Mouse (Mus musculus) cerebellum, adult 2 months (tissue): ENCODE results near the gene Ctnnbip1.

Experiments
- CTCF ChIP-seq: fragments of 200-500 bp; IDR thresholded peaks from 2 replicates; pipeline ENCODE4 v1.5.1; 2011; ENCODE audit warnings: low read depth, mild to moderate bottlenecking, control low read depth, low read length, moderate library complexity, borderline replicate concordance; ENCODE audit not compliant: insufficient read depth
- POLR2A ChIP-seq: fragments of 200-500 bp; IDR thresholded peaks from 2 replicates; pipeline ENCODE4 v1.6.1; 2011; ENCODE audit warnings: low read length, control low read depth, borderline replicate concordance; ENCODE audit not compliant: insufficient read depth

DNA sequence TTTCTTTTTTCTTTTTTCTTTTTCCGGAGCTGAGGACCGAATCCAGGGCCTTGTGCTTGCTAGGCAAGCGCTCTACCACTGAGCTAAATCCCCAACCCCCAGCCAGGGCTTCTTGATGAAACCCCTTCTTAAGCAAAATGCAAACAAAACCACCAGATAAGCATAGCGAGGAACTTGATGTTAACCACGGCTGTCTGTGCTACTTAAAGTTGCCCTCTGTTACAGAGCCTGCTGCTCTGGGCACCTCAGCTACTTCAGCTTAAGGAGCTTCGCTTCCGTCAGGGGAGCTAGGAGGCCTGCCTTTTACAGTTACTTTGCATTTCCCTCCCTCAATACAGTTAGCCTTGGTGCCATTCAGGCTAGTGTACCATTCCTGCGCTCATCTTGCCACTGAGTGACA lies 19.1 kb upstream of the Ctnnbip1 start:
- TF ChIP-seq CTCF (no peak), POLR2A (no peak)
